ENCODE assay signal across 15 mouse cellular contexts in the genomic region with DNA sequence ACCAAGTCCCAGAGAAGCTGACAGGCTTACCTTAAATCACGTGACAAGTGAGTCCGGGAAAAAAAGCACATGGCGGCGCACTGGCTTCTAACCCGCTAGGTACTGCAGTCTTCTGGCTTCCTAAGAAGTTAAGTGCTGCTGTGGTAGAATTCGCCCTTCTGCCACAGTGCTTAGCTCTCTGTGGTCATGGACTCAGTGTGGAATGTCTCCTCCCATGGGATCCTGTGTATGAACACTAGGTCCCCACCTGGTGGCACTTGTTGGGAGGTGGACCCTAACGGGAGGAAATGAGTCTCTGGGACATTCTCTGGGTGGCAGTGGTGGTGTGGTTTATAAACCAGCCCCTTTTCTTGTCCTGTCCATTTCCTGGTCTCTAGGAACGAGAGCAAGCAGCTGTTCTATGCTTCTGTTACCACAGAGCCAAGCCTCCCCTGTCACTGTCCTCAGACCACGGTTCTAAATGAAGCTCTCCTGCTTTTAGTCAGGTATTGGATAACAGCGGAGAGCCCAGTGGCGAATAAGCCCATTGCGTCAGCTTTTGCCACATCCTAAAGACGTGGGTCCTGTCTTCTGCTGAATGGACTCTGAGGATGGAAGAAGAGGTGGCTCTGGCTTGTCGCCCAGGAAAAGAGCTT.
DNase-seq lines count a peak whose midpoint lies in the region; ATAC-seq and TF ChIP-seq lines count a peak whose summit lies in the region.
"Had no signal": no experiment of that assay in that cellular context is flagged by ENCODE, and none has a peak within 500 bp of the region (broad histone marks: within the 10 kb centered on the region; RNA-seq: fewer than 3 reads in every experiment).

No protein-coding gene starts in this region.

- peak; percentile 15; the same call in 1 of the 2 replicates for TF ChIP-seq CTCF in hindbrain, postnatal 0 days (IDR thresholded peaks at IDR 0.05; ENCODE audit: low read depth)
- TF ChIP-seq CTCF in lung, postnatal 0 days (IDR thresholded peaks at IDR 0.05) = peak; percentile 42; the same call in 1 of the 2 replicates

- H3K27ac ChIP-seq in hindbrain, postnatal 0 days = no peak overlapping the region
- no peak overlapping the region for H3K27ac ChIP-seq in hindbrain, embryonic 13.5 days
- no peak overlapping the region for H3K27ac ChIP-seq in lung, postnatal 0 days (ENCODE audit: low read length)
- H3K27ac ChIP-seq: forebrain, embryonic 12.5 days; neural tube, embryonic 12.5 days had no signal

- no peak overlapping the region for H3K9ac ChIP-seq in hindbrain, postnatal 0 days (replicated peaks; ENCODE audit: low read length)
- no peak overlapping the region for H3K9ac ChIP-seq in hindbrain, embryonic 13.5 days
- no peak overlapping the region for H3K9ac ChIP-seq in lung, postnatal 0 days (replicated peaks; ENCODE audit: low read depth)
- H3K9ac ChIP-seq: forebrain, embryonic 12.5 days; neural tube, embryonic 12.5 days had no signal

- no peak overlapping the region for H3K4me3 ChIP-seq in hindbrain, postnatal 0 days (ENCODE audit: low read length)
- no peak overlapping the region for H3K4me3 ChIP-seq in hindbrain, embryonic 13.5 days
- H3K4me3 ChIP-seq in lung, postnatal 0 days (ENCODE audit: low read depth, low read length) = no peak overlapping the region
- H3K4me3 ChIP-seq: forebrain, embryonic 12.5 days; neural tube, embryonic 12.5 days had no signal

- DNase-seq in hindbrain, postnatal 0 days (ENCODE audit: low spot score) = no peak
- DNase-seq in lung, postnatal 0 days (ENCODE audit: low spot score) = no peak
- DNase-seq in lung, postnatal 36 days = no peak
- DNase-seq in ES-CJ7 (ENCODE audit: low read depth, low spot score) (peak; percentile 76), adipocyte (ENCODE audit: low spot score) (no peak)
- peak; percentile 44 to 61 for DNase-seq in kidney, postnatal 4 days
- DNase-seq in cerebellum, postnatal 14 days = no peak
- DNase-seq: cerebellum, adult 11 months; heart, postnatal 14 days; right cerebral cortex, postnatal 4 days; thymus, postnatal 14 days had no signal

- WGBS in hindbrain, postnatal 0 days = 74% methylated on average over 14 of the region's 14 CpGs
- WGBS in hindbrain, embryonic 13.5 days = 82% methylated on average over 14 of the region's 14 CpGs
- WGBS in lung, postnatal 0 days = 61% methylated on average over 14 of the region's 14 CpGs

- no peaks in the 10 kb centered on the region for H3K27me3 ChIP-seq in hindbrain, postnatal 0 days (ENCODE audit: insufficient read depth, low read length)
- no peaks in the 10 kb centered on the region; the same call in 1 of the 2 replicates for H3K27me3 ChIP-seq in hindbrain, embryonic 13.5 days
- no peaks in the 10 kb centered on the region for H3K27me3 ChIP-seq in lung, postnatal 0 days (replicated peaks; ENCODE audit: insufficient read depth, low read length)
- H3K27me3 ChIP-seq: forebrain, embryonic 12.5 days; neural tube, embryonic 12.5 days had no signal

- H3K4me1 ChIP-seq in hindbrain, postnatal 0 days (ENCODE audit: insufficient read depth, low read length) = no peaks in the 10 kb centered on the region; the same call in 1 of the 2 replicates
- 0 out of 2 replicates have a peak, but pooled peaks cover 12% of the 10 kb centered on the region for H3K4me1 ChIP-seq in hindbrain, embryonic 13.5 days (replicated peaks)
- no peaks in the 10 kb centered on the region for H3K4me1 ChIP-seq in lung, postnatal 0 days (ENCODE audit: insufficient read depth, low read depth, low read length)

- ATAC-seq in hindbrain, postnatal 0 days = no peak
- ATAC-seq in hindbrain, embryonic 13.5 days (ENCODE audit: low FRiP score) = no peak
- no peak for ATAC-seq in lung, postnatal 0 days
- ATAC-seq: midbrain, embryonic 16.5 days had no signal

- no peak overlapping the region for H3K4me2 ChIP-seq in hindbrain, postnatal 0 days (ENCODE audit: low read depth, low read length)
- no peak overlapping the region for H3K4me2 ChIP-seq in hindbrain, embryonic 13.5 days
- H3K4me2 ChIP-seq in lung, postnatal 0 days (replicated peaks; ENCODE audit: low read depth, low read length) = no peak overlapping the region
- H3K4me2 ChIP-seq: forebrain, embryonic 12.5 days; neural tube, embryonic 12.5 days had no signal

- no peak for TF ChIP-seq EP300 in lung, postnatal 0 days (IDR thresholded peaks at IDR 0.05)

- no peaks in the 10 kb centered on the region for H3K9me3 ChIP-seq in hindbrain, postnatal 0 days (ENCODE audit: low read length)
- no peaks in the 10 kb centered on the region for H3K9me3 ChIP-seq in hindbrain, embryonic 13.5 days
- H3K9me3 ChIP-seq in lung, postnatal 0 days (ENCODE audit: low read length) = no peaks in the 10 kb centered on the region
- H3K9me3 ChIP-seq: forebrain, embryonic 12.5 days; neural tube, embryonic 12.5 days had no signal

- no peaks in the 10 kb centered on the region for H3K36me3 ChIP-seq in hindbrain, postnatal 0 days (ENCODE audit: insufficient read depth, low read length)
- no peaks in the 10 kb centered on the region for H3K36me3 ChIP-seq in hindbrain, embryonic 13.5 days
- H3K36me3 ChIP-seq in lung, postnatal 0 days (ENCODE audit: insufficient read depth, low read length) = no peaks in the 10 kb centered on the region
- H3K36me3 ChIP-seq: forebrain, embryonic 12.5 days; neural tube, embryonic 12.5 days had no signal

Comparison
In these comparisons a context has a peak if more than half of its experiments do, and no peak if none do; other contexts are left out.
1. DNase-seq: peak in ES-CJ7 (single experiment) and kidney, postnatal 4 days (2 of 2); none in hindbrain, postnatal 0 days (single experiment), lung, postnatal 0 days (single experiment), lung, postnatal 36 days (single experiment), adipocyte (single experiment) and cerebellum, postnatal 14 days (0 of 2).